Mouse (Mus musculus) granulocyte monocyte progenitor cell, adult 5-6 weeks (primary cell): ENCODE results near the gene Rtl5. TPM values are rescaled to one million over a fixed set of nuclear protein-coding genes. Genes with fewer than 3 reads are reported as not detected.
"Not testable (repeated sequence)": the region's sequence is repeated elsewhere in the genome, so short reads cannot be mapped to it uniquely, and the experiment has no call there.

Source experiments
- ATAC-seq: replicated peaks from 2 replicates; pipeline ENCODE4 v1.8.0; 2016; ENCODE audit warnings: mild to moderate bottlenecking, moderate TSS enrichment, inconsistent platforms; ENCODE audit not compliant: poor library complexity, severe bottlenecking
- total RNA-seq, 2 experiments: library from RNA; stranded (forward) in 1 of 2; stranded (reverse) in 1 of 2; fragments of 200-712, 200-1000 nt in 1 of 2; fragments of >200 nt in 1 of 2; fragmentation: Nextera tagmentation in 1 of 2; gene quantifications; 2 replicates each; pipeline ENCODE4 v1.2.3; 2014 to 2017

Gene Rtl5
- total RNA-seq (2014; fragmentation: Nextera tagmentation): 2.1 and 4.4 TPM in 2 replicates
- total RNA-seq (2017): 0.52 and 1.6 TPM in 2 replicates

DNA sequence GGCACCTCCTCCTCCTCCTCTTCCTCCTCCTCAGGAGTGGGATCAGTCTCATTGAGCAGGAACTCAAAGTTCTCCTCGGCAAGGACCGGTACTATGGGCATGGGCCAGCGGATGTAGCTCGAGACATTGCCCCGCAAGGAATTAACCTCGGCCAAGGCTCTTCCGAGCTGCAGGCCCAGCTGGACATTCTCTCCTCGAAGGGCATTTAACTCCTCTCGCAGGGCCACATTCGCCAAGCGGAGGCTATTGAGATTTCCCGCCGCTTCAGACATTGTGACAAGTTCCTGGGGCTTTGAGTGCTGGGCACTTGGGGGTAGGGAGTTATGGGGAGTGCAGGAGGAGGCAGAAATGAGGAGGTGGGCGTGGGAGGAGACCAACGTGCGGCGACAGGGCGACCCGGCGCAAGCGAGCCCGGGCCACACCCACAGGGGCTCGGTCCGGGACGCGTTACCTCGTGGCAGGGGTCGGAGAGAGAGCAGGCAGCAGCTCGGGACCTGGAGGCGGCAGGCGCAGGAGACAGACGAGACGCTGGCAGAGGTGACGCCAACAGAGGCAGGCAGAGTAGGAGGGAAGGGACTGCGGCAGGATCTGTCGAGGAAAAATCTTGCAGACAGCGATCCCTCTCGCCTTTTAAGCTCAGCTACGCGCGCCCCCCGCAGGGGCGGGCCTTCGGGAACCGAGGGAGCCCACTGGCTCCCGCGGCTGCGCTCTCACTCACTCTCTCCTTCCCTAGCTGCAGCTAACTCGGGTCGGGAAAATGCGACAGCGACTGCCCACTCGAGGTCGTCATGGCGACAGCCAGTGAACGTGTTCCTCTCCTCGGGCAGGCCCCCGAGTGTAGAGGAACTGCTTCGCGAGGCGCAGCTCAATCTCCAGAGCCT lies at the start of gene Rtl5:
Gene Rtl5, minus strand, starts transcription at position 714 of the 881 bp plus-strand sequence.
- peak; percentile 85 for ATAC-seq

DNA sequence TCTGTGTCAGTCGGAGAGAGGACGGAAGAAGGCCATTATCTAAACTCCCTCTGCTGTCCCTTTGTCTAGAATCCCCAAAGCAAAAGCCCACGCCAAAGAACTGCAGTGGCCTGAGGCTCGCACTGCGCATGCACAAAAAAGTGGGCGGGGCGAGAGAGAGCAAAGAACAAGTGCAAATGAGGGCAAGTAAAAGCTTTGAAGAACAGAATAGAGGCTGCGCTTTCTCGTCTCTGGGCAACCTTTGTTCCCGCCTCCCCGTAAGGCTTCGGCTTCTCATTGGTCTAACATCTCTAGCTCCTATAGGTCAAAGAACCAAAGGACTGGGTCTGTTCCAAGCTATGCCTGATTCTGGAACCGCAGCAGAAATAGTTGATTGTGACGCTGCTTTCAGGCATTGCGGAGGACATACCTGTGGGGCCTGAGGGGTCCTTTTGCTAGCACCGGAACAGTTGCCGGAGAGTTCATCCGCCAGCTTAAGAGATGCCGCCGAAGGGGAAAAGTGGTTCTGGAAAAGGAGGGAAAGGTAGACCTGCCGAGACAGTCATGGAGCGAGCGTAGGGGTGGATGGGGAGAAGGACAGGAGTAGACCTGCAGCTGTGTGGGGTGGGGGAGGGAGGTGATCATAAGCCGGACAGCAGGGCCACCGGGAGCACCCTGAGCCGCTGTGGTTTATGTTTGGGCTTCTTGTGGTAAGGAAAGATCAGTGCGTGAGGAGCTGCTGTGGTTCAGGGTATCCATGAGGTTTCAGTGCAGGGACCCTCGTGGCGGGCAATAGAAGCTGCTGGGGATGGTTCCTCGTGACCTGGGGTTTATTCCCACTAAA lies 48.1 kb upstream of the Rtl5 start, which contains the start of gene Pin4:
Gene Pin4, plus strand, starts transcription at position 406 of the 823 bp plus-strand sequence.
- ATAC-seq: peak; percentile 98

DNA sequence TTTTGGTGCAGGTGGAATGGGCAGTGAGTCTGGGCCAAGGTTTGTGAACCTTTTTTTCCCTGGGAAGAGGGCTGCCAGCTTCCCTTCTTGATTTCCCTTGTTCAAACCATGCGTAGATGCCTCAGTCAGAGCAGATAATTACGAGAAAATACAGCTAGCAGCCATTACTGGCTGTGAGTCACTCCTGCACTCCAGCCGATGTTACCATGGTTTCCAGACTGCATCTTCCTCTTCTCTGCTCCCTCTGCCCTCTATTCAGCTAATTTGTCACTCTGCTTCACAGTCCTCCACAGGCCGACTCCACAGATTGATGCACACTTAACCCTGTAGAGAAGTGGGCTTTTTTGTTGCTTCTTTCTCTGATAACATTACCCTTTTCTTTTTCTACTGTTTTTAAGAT lies 44.6 kb upstream of the Rtl5 start:
- ATAC-seq: no peak

DNA sequence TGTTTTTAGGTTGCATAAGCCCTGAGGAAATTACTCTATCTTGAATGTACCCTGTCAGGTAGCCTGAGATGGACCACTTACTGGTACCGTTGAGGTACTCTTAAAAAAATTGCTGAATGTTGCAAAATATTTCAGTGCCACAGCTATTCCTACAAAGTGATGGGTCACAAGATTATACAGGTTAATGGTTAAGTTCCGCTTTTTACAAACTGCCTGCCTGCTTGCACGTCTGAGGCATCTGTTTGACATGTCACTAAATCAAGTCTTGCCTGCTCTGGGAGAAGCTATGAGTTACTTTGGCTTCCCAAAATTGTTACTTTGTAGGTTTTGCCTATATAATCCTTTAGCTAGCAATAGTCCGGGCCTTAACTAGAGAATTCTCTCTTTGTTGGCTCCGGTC lies 38.2 kb upstream of the Rtl5 start:
- not testable (repeated sequence) for ATAC-seq

DNA sequence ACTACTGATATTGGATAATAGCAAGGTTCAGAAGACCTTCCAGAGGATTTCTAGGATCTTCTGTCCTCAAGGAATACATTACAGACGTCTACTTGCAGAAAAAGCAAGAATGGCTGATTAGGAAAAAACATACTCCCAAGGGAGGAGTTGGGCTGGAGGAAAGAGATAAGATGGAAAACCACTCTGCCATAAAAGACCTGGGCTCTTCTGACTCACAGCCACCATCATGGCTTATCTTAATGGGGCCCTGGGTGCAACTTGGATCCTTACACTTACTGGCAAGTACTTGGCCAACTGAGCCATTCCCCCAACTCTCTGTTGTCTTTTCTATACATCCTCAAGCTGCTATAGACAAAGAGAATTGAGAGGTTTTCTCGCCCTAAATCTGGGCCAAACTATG lies 32.7 kb upstream of the Rtl5 start:
- not testable (repeated sequence) for ATAC-seq

DNA sequence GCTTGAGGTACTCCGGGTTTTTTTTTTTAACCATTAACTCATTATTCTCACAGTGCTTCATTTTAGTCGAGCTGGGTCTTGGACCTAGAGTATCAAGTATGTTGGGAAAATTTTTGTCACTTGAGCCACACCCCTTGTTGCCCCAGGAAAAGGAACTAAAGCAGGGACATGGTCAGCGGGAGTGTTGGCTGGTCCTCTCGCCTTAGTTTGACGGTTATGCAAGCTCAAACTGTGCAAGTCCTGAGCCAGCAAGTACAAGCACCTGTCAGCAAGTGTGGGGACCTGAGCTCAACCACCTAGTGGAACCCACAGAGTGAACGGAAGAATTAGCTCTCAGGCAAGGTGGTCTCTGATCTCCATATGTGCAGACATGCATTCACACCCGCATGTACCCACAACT lies 30.8 kb upstream of the Rtl5 start:
- peak; percentile 52 for ATAC-seq

DNA sequence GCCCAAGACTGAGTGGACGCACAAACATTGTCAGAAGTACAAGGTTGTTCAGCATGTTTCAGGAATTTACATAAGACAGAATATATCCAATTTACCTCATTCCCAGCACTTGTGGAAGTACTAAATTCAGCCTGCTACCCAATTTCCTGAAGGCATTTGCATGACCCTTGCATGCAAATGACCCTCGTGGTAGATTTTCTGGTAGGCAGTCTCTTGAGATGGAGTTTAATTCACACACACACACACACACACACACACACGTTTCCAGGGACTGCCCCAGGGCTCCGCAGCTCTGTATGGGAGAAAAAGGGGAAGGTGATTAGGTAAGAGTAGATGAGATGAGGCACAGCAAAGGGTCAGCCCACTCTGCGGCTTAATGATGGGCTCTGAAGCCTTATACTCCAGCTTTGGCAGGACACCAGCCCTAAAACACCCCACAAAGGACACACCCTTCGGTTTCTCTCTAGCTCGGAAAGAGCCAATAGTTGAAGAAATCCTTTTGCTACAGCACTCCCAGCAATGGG lies 23.3 kb upstream of the Rtl5 start:
- peak; percentile 98 for ATAC-seq

DNA sequence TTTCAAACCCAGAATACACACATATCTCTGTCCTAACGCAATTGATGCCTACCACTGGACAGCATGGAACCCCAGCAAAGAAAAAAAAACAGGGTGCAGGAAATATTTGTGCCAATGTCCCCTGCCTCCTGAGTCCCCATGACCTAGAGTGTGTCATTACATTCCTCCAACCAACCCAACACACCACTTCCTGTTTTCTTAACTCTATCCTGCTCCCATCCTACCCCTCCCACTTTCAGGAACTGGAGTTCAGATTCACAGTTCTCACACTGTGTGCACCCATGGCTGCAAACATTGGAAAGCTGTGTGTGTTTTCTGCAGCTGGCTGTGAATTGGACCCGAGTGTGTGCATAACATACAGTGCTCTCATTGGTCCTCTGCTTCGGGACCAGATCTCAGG lies 19.5 kb upstream of the Rtl5 start:
- peak; percentile 74 for ATAC-seq

DNA sequence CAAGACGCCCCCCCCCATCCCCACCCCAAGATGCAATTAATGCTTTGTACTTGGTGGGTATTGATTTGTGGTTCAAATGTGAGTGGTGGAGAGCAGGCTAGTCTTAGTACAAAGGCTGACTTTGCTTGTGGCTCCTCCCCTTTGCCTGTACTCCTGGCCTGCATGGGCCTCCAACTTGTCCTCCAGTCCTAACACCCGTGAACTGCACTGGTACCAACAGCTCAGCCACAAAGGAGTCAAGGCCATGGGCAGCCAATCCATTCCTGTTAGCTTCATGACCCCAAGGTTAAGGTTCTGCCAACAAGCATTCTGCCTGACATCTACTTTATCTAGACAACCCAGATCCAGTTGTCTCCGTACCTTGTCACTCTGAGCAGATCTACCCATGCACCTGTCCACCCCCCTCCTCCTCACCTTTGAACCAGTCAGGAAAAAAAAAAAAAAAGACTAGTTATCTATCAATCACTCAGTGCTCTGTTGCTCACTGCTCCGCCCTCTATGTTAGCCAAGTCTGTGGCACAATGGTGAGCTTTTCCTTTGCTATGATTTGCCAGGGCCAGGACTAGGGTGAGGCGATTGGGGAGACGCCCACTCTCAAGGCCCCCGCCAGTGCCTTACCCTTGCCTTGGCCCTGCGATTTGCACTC lies 14.8 kb upstream of the Rtl5 start:
- ATAC-seq: no peak

DNA sequence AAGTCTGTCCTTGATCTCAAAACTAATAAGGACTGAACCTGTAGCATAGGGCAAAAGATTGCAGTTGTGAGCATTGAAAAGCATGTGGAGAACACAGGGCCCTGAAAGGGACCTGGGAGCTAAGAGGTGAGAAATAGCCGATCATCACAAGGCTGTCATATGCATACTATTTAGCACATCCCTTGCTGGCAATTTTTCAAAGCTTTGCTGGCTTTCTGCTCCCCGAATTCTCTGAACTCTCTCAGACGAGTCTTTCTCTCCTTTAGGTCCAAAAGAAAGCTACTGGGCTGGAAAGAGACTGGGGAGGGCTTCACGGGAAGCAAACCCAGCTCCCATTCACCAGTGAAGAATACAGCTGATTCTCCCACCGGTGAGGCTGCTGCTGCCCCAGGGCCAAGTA lies 11.2 kb upstream of the Rtl5 start:
- no peak for ATAC-seq

DNA sequence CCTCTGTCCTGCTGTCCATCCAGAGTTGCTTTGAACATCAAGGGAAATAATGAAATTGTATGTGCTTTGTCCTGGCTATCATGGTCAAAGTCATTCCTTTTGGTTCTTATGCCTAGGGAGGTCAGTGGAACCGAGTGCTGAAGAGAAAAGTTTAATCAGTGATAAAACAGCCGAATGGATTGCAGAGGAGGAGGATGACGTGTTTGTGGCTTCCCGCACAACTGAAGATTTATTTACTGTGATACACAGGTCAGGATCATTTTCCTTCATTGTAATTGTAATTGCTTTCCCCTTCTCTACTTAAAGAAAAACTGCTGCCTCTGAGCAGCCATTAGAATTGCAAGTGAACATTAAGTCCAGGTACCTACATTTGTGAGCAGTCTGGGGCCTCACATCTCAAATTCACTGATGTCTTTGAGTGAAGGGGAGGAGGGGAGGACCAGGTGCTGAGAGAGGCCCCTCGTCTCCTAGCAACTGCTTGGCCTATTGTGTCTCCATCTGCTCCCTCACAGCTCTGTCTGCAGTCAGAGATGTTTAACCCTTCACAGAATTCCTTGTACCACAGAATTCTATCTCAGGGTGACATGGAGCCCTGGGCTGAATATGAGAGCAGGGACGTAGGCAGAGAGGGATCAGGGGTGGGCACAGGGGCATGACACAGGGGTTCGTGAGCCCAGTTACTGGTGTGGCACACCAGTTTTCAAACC lies 10.6 kb upstream of the Rtl5 start:
- no peak for ATAC-seq

DNA sequence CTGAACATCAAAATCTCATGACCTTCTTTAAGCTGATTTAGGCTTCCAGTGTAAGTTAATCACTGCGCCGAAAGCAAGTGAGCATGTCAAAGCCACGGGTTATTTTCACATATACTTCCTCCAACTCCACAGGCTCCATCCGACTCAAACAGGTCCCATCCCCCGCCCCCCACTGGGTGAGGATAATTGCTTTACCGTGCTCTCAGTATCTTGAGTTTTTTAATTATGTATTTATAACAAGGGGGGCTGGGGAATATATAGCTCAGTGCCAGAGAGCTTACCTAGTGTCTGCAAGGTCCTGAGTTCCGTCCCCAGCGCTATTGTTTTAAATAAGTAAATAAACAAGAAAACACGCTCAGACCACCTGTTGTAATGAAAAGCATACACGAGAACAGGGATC lies 10.0 kb upstream of the Rtl5 start:
- no peak for ATAC-seq

DNA sequence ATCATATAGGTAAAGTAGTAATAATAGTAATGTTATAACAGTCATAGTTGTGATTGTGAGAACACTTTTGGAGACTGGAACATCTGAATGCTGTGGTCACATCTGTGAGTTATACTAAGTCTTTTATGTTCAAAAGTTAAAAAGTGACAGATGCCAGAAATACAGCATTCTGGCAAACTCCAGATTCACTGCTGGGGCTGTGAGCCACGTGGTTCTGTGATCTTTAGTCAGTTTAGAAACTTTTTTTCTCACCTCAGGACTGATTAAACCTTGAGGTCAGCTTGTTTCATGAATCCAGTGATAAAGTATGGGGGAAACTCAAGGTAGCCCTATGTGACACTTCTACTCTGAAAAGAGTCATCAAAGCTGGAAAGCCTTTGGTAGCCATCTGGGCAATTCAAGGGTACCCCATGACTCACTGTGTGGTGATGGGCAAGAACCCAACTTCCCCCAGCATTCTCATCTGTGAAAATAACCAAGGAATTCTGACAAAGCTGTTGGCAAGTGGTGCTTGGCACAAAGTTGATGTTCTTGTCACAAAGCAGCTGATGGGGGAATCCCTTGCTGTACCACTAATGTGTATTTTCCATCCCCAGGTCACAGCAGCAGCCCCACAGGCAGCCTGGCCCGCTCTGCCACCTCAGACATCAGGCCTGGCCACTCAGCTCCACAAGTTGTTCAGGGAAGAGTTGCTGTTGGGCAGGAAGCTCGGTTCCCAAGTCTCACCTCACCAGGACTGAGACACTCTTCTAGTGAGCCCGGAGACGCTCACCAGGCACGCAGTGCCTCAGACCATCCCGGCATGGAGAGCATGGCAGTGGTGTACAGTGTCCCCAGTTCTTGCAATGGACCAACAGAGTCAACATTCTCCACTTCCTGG lies 6.0 kb upstream of the Rtl5 start:
- no peak for ATAC-seq

DNA sequence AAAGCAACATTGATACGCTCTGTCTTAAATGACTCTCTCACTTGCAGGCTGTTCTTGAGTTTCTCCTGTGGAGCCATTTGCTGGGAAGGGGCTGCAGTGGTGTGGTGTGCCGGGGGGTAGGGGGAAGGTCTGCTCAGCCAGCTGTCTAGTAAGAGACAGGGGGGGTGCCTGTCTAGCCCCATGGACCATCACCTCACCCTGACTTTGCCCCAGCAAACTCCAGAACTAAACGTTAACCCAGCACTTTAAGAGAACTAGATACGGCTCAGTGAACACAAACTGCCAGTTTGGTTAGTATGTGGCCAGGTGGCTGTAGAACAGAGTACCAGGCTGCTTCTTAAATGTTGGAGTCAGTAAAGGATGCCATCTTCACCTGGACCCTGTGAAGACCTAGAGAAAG lies 4.1 kb upstream of the Rtl5 start:
- ATAC-seq: no peak

DNA sequence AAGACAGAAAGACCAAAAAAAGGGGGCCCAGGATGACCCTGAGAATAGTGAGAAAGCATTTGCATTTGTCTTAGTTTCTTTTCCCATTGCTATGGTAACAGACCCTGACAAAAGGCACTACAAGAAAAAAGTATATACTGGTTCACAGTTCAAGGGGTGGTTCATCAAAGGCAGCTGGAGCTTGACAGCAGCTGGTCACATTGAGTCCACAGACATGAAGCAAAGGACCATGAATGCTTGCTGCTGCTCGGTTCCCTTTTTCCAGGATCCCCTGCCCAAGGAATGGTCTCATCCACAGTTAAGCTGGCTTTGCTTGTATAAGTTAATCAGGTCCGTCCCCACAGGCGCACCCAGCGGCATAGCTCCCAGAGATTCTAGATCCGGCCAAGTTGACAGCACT lies 3.3 kb upstream of the Rtl5 start:
- ATAC-seq: peak; percentile 10; the same call in 1 of the 2 replicates

DNA sequence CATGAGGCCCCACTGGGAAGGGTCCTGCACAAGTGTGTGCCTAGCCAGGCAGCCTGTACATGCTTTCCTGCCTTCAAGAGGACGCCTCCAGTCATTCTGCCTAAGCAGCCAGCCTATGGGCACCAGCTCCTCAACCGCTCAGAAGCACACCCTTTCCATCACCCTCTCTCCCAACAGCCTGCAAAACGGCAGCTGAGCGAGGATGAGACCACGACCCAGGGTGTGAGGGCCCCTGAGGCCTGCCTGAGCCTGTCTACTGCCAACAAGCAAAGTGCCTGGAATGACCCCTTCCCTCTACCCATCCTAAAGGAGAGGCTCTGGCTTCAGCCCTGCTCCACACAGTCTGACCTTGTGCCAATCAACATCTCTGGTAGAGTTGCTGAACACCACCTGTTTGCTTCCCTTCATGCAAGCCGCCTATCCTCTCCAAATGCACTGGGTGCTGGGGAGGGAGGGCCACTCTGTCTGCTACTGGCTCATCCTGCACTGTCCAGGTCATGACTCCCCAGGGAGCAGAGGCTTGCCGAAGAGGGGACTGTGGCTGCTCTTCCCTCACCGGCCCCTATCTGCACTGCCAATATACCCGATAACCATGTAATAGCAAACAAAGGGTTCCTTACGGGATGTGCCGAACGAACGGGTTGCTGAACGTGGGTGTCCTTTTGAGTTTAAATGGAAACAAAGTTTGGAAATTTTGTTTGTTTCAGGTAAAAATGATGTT lies 2.7 kb upstream of the Rtl5 start:
- ATAC-seq: no peak

DNA sequence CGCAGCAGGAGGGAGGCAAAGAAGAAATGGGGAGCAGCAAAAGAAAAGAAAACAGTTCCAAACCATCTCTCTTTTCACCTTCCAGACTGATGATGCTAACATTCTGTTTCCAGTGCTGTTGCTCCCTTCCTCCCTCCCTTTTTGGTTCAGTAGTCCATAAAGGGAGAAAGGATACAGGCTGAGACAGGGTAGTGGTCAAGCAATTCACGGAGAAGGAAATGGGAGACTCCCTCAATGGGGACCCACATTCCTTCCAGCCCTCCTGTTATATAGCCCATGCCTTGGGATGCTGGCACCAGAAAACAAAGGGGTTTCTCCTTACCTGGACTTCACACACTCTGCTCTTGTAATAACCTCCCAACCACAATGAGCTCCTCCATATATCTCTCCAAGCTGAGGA lies 413 bp upstream of the Rtl5 start:
- no peak for ATAC-seq

DNA sequence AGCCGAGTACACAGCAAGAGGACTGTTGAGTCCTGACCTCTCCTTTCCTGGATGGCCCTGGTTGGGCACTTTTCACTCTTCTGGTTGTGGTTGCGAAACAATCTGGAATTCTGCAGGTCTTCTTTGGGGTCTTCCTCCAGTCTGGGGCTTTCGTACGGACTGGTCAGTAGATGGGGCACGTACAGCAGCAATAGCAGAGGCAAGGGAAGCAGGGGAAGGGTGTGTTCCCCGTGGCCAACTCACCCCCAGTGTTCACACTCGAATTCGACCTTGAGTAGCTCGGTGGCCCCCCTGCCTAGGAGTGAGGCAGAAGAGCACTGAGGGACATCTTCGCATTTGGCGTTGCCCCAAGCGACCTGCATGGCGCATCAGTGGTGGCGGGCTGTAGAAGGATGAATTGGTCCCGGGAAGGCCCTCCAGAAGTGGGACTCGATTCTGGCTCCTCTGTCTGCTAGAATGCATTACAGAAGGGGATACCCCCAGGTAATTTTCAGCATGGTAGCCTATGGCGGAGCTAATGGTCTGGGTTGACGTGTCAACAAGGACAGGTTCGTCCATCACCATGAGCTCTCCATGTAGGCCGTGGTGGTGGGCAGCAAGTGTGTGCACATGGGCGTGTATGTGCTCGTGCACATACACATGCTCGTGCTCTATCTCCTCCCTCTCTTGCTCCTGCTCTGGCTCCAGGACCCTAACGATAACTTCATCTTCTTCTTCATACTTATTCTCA lies 2.1 kb downstream of the Rtl5 start:
- no peak for ATAC-seq
